Mouse (Mus musculus) brown adipose tissue, adult 24 weeks (tissue): ENCODE measurements around the gene Sub1. TPM values are rescaled to one million over a fixed set of nuclear protein-coding genes. Genes with fewer than 3 reads are reported as not detected.

Experiments used
- H3K27ac ChIP-seq: fragments of 200-500 bp; replicated peaks from 2 replicates; pipeline ENCODE4 v1.5.1; 2012; ENCODE audit warnings: low read depth, mild to moderate bottlenecking, low read length
- H3K4me1 ChIP-seq: fragments of 200-500 bp; 2 replicates; pipeline ENCODE4 v1.6.1; 2012; ENCODE audit warnings: low read length, mixed read lengths; ENCODE audit not compliant: control insufficient read depth, insufficient read depth, insufficient read length
- H3K4me3 ChIP-seq: fragments of 200-500 bp; 2 replicates; pipeline ENCODE4 v1.5.1; 2012; ENCODE audit warnings: low read depth, mild to moderate bottlenecking, low read length, moderate library complexity; ENCODE audit not compliant: insufficient read depth
- polyA plus RNA-seq: library from polyadenylated mRNA; stranded (reverse); fragments of >200 nt; gene quantifications from 2 replicates; pipeline ENCODE4 v1.2.4, GENCODE M21; 2012; ENCODE audit not compliant: missing spikeins, insufficient read depth, insufficient read length

Sub1 gene
- polyA plus RNA-seq, 1 experiment: 238 TPM

GRCm38 (mm10) chr15:11994921-11995814, 1.6 kb downstream of the Sub1 start:
- H3K27ac ChIP-seq: peak overlapping the region; percentile 82
- peak overlapping the region; percentile 95 for H3K4me3 ChIP-seq
- H3K4me1 ChIP-seq: peaks cover 2% of the 10 kb centered on the region

- Histone ChIP-seq H3K4me1 (peaks cover 2% of the 10 kb centered on the region), H3K27ac (no peak overlapping the region), H3K4me3 (0 out of 2 replicates have a peak overlapping the region, but pooled peaks have one; percentile 27)
Measured at GRCm38 (mm10) chr15:11994006-11994405, 2.8 kb downstream of the Sub1 start.

- no peak overlapping the region for H3K27ac ChIP-seq
- no peak overlapping the region for H3K4me3 ChIP-seq
- peaks cover 2% of the 10 kb centered on the region for H3K4me1 ChIP-seq
Measured at GRCm38 (mm10) chr15:11991552-11992113, 5.2 kb downstream of the Sub1 start.

- no peak overlapping the region for H3K4me3 ChIP-seq
- no peak overlapping the region for H3K27ac ChIP-seq
- H3K4me1 ChIP-seq: peaks cover 4% of the 10 kb centered on the region; the same call in 1 of the 2 replicates
Measured at GRCm38 (mm10) chr15:11988580-11988979, 8.2 kb downstream of the Sub1 start.

- no peak overlapping the region for H3K27ac ChIP-seq
- peaks cover 4% of the 10 kb centered on the region; the same call in 1 of the 2 replicates for H3K4me1 ChIP-seq
- no peak overlapping the region for H3K4me3 ChIP-seq
Measured at GRCm38 (mm10) chr15:11987892-11988291, 8.9 kb downstream of the Sub1 start.

- H3K4me3 ChIP-seq: no peak overlapping the region
- no peak overlapping the region for H3K27ac ChIP-seq
- H3K4me1 ChIP-seq: peaks cover 4% of the 10 kb centered on the region
Measured at GRCm38 (mm10) chr15:11981985-11982384, 14.8 kb downstream of the Sub1 start.

GRCm38 (mm10) chr15:11981501-11981900, 15.3 kb downstream of the Sub1 start:
- H3K27ac ChIP-seq: no peak overlapping the region

GRCm38 (mm10) chr15:11978175-11978574, 18.6 kb downstream of the Sub1 start:
- no peaks in the 10 kb centered on the region; the same call in 1 of the 2 replicates for H3K4me1 ChIP-seq
- H3K4me3 ChIP-seq: no peak overlapping the region
- H3K27ac ChIP-seq: no peak overlapping the region

More at GRCm38 (mm10) chr15:11981501-11981900, 15.3 kb downstream of the Sub1 start:
- H3K4me1 ChIP-seq: peaks cover 4% of the 10 kb centered on the region
- H3K4me3 ChIP-seq: no peak overlapping the region

- no peak overlapping the region for H3K4me3 ChIP-seq
- no peak overlapping the region for H3K27ac ChIP-seq
- H3K4me1 ChIP-seq: no peaks in the 10 kb centered on the region; the same call in 1 of the 2 replicates
Measured at GRCm38 (mm10) chr15:11977071-11977470, 19.7 kb downstream of the Sub1 start.

- H3K27ac ChIP-seq: no peak overlapping the region
Measured at GRCm38 (mm10) chr15:11975836-11976235, 20.9 kb downstream of the Sub1 start.

GRCm38 (mm10) chr15:11971854-11972420, 24.8 kb downstream of the Sub1 start:
- no peak overlapping the region for H3K27ac ChIP-seq
- no peaks in the 10 kb centered on the region for H3K4me1 ChIP-seq
- H3K4me3 ChIP-seq: no peak overlapping the region

More at GRCm38 (mm10) chr15:11975836-11976235, 20.9 kb downstream of the Sub1 start:
- no peaks in the 10 kb centered on the region for H3K4me1 ChIP-seq
- H3K4me3 ChIP-seq: no peak overlapping the region

- no peak overlapping the region for H3K27ac ChIP-seq
- no peak overlapping the region for H3K4me3 ChIP-seq
- no peaks in the 10 kb centered on the region for H3K4me1 ChIP-seq
Measured at GRCm38 (mm10) chr15:11970621-11971020, 26.2 kb downstream of the Sub1 start.

- no peak overlapping the region for H3K27ac ChIP-seq
- H3K4me3 ChIP-seq: no peak overlapping the region
- no peaks in the 10 kb centered on the region for H3K4me1 ChIP-seq
Measured at GRCm38 (mm10) chr15:11968851-11969250, 27.9 kb downstream of the Sub1 start.

- Histone ChIP-seq H3K4me3 (no peak overlapping the region), H3K4me1 (no peaks in the 10 kb centered on the region), H3K27ac (no peak overlapping the region)
Measured at GRCm38 (mm10) chr15:11966367-11966766, 30.4 kb downstream of the Sub1 start.

GRCm38 (mm10) chr15:11965201-11965845, 31.5 kb downstream of the Sub1 start:
- H3K4me3 ChIP-seq: no peak overlapping the region
- H3K27ac ChIP-seq: no peak overlapping the region; the same call in 1 of the 2 replicates
- H3K4me1 ChIP-seq: no peaks in the 10 kb centered on the region
